Mouse (Mus musculus) adrenal gland (tissue): Measurements from ENCODE around the gene Cd9.
"Not testable (repeated sequence)": the region's sequence is repeated elsewhere in the genome, so short reads cannot be mapped to it uniquely, and the experiment has no call there.

Experiments used
- intact Hi-C: fragments of 180-260 bp; cut with DNase I; formaldehyde crosslinking; loops from one replicate; pipeline ENCODE4 v1.15.1; 2025

Cd9 gene

DNA sequence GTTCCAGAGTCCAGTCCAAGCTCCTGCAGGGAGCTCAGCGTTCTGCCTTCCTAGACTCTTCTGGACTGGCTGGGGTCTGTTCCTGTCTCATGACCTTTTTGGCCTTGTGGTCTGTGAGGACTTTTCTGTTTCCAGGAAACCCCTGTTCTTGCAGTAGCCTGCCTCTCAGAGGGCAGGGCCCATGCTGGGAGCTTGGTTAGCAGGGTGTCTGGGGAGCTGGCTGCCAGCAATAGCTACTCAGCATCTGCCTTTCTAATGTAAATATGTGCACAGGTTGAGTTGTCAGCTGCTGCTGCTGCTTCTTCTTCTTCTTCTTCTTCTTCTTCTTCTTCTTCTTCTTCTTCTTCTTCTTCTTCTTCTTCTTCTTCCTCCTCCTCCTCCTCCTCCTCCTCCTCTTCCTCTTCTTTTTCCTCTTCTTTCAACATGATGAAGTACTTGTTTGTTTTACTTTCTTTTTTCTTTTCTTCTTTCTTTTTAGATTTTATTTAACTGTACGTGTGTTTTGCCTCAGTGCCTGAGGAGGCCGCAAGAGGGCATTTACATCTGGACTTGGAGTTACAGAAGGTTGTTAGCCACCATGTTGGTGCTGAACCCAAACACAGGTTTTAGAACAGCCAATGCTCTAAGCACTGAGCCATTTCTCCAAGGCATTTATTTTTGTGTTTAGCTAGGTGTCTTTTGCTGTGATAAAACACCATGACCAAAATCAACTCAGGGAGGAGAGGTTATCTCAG is 10.2 kb upstream of the Cd9 start:
- intact Hi-C loops = no loop called here

DNA sequence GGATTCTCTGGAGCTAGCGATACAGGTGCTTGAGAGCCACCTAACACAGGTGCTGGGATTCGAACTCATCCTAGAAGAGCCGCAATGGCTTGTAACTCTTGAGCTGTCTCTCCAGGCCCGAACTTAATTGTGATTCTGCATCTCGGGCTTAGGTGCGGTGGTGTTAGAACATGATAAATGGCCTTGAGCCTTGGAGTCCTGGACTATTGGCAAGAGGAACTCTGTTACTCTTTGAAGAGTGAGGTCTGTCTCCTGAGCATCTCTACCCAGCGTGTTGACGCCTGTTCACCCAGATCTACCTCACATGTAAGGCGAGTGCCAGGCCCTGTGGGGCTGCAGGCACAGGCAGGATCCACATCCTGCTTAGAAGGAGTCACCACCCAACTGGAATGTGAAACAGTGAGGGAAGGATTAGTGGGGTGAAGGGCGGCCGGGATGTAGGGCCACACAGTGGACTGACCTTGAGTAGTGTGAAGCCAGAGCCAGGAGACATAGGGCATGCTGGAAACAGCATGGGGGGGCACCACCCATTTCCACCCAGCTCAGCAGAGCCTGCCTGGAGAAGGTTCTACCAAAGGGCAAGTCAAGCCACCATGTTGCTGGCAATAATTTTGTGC is 8.7 kb upstream of the Cd9 start:
- intact Hi-C loops = no loop called here

DNA sequence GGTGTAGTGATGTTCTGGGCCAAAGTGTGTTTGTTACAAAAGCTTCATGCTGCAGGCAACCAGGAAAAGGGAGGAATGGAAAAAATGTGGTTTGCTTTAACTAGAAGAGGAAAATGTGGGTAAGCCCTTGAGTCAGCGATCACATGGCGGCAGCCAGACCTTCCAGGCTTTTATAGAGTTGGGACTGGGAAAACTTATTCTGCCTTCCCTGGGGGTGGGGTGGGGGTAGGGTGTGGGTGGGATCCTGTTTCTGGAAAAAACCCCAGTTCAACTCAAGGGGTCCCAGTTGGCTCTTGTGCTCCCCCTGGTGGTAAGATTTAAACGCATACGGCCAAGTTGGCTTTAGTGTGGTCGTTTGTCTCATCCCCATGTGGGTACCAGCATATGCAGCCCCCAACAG is 3.5 kb upstream of the Cd9 start:
- intact Hi-C loops = loop anchor here (2.0 kb wide), 3 partner anchors 71 to 101 kb away; no protein-coding TSS in a partner anchor

DNA sequence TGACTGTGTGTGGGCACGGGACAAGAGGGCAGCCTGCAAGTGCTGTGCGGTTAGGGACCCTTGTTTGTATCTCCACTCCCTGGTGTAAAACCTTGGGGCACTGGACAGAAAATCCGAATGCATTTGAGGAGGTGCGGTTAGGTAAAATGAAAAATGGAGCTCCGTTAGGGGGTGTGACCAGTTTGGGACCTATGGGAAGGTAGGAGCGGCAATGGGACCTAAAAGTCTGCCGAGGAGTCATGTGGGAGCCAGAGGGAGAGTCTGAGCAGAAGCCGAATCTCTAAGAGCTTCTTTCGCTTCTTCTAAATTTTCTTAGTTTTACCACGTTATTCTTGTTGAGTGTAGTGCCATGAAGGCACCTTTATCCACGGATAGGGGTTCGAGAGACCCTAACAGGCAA is 1.8 kb upstream of the Cd9 start:
- intact Hi-C loops = no loop called here

DNA sequence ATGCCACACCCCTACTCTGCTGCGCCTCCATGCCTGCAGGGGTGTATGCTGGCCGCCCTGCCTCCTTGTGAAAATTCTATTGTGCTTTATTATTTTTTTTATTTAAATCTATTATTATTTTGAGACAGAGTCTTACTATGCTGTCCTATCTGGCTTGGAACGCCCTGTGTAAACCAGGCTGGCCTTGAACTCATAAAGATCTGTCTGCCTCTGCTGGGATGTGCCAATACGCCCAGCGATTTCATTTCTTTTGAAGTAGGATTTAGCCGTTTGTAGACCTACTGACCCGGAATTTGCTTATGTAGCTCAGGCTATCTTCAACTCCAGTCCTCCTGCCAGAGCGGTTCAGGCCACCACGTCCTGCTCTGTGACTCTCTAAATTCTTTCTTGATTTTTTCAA is 770 bp upstream of the Cd9 start:
- intact Hi-C loops = no loop called here

- intact Hi-C loops = no loop called here
Measured at GRCm38 (mm10) chr6:125493147-125493546, 1.4 kb downstream of the Cd9 start.

DNA sequence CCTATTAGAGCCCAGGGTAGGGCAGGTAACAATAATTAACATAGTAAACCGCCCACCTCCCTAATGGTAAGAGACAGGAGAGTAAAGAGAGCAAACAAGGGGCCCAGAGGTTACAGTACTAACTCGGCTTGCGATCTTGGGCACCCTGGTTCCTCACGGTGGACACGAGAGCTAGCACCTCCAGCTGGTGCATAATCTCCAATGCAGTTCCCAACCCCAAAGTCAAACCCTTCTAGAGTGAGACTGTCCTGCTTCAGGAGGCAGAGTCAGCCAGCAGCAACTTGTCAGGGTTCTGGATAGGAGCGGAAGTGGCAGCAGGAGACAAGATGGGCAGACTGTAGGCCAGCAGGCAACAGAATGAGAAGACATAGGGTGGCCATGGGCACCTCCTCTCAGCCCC is 1.9 kb downstream of the Cd9 start:
- intact Hi-C loops = no loop called here

DNA sequence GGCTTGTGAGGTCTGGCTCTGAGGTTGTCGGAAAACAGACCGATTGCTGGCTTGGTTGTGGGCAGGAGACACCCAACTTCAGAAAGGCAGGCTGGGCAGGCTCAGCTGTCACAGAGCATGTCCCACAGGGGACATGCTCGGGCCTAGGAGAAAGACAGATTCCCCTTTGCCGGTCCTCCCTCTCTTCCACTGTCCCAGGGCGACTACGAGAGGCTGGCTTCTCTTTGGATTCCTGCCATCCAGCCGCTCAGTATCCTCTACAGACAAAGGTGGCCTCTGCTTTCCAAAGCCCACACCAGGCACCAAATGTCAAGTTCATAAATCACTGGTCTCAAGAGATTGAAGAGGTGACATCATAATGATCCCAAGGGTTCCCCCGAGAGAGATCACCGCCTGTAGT is 2.6 kb downstream of the Cd9 start:
- intact Hi-C loops = no loop called here

GRCm38 (mm10) chr6:125491393-125491792 is 3.2 kb downstream of the Cd9 start:
- intact Hi-C loops = no loop called here

- intact Hi-C loops = no loop called here
Measured at GRCm38 (mm10) chr6:125489881-125490559, 4.6 kb downstream of the Cd9 start.

GRCm38 (mm10) chr6:125485589-125485988 is 9.0 kb downstream of the Cd9 start:
- intact Hi-C loops = no loop called here

DNA sequence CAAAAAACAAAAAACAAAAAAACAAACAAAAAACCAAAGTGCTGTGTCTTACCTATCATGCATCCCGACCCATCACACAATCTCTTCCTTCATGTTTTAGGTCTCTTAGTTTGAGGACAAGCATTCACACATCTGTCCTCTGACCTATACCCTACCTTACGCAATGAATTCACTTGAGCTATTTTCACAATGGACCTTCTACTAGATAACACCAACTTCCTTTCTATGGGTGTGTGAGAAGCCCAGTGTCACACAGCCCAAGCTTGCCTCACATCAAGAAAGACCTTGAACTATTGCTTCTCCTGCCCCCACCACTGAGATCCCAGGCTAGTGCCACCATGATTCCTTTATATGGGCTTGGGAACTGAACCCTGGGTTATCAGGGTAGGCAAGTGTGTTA is 9.9 kb downstream of the Cd9 start:
- intact Hi-C loops = no loop called here

- intact Hi-C loops = not testable (repeated sequence)
Measured at GRCm38 (mm10) chr6:125484313-125484660, 10.3 kb downstream of the Cd9 start.

DNA sequence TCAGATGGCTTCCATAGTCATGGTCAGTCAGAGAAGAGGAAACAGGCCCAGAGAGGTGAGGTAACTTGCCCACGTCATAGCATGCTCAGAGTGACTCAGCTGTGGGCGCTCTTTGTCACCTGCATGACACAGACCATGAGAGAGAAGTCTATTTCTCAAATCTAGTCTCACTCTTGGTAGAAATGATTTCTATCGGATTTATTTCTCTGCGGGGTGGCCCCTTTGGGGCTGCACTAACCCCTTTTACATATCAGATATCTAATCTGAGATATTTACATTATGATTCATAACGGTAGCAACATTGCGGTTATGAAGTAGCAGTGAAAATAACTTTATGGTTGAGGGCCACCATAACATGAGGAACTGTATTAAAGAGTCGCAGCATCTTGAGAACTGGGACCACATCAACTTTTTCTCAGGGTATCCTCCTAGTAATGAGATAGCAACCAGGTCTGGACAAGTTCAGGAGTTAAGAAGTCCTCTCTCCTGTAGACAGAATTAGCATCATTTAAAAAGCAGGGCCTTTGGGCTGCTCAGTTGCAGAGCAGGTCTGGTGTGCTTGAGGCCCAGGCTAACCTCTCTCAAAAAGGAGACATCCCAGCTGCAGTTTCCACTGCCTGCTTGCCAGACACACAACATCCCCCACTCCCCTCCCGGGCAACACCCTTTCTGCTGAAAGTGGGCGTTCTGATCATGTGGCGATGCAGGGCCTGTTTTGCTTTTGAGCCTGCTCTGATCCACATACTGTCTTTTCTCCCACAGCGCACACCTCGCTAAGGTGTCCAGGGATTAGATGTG is 10.9 kb downstream of the Cd9 start:
- intact Hi-C loops = no loop called here

DNA sequence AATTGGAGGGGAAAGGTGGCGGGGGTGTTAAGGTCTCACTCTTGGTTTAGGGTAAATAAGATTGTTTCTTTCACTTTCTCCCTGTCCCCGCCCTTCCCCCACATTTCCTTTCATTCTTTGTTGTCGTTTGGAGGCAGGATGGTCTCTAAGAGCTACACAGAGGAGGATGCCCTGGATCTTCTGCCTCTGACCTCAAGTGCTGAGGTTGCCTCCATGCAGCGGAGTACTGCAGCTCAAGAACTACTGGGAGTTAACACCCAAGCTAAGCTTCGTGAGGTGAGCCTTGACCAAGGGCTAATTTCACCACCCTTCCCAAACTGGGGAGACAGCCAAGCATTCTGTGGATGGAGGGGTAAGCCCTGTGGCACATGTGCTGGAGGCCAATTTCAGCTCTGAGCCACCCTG is 12.2 kb downstream of the Cd9 start:
- intact Hi-C loops = no loop called here

- intact Hi-C loops = no loop called here
Measured at GRCm38 (mm10) chr6:125481667-125482390, 12.8 kb downstream of the Cd9 start.

GRCm38 (mm10) chr6:125480396-125481361 is 13.9 kb downstream of the Cd9 start:
- intact Hi-C loops = no loop called here

DNA sequence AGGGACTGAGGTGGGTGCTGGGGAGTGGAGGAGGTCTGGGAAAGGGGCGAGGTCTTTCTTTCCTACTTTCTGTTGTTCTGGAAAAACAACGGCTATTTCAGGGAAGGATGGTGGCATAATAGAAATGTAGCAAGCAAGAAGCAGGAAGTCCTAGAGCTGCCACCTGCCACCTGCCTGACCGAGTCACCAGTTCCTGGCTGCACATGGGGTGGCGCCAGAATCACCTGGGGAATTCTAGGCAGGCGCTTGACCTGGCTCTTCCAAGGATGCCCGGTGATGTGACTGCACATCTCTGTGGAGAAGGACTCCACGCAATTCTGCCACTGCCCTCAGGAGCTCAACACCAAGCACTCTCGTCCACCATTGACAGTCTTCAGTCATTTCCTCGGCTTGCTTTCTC is 15.2 kb downstream of the Cd9 start:
- intact Hi-C loops = no loop called here

DNA sequence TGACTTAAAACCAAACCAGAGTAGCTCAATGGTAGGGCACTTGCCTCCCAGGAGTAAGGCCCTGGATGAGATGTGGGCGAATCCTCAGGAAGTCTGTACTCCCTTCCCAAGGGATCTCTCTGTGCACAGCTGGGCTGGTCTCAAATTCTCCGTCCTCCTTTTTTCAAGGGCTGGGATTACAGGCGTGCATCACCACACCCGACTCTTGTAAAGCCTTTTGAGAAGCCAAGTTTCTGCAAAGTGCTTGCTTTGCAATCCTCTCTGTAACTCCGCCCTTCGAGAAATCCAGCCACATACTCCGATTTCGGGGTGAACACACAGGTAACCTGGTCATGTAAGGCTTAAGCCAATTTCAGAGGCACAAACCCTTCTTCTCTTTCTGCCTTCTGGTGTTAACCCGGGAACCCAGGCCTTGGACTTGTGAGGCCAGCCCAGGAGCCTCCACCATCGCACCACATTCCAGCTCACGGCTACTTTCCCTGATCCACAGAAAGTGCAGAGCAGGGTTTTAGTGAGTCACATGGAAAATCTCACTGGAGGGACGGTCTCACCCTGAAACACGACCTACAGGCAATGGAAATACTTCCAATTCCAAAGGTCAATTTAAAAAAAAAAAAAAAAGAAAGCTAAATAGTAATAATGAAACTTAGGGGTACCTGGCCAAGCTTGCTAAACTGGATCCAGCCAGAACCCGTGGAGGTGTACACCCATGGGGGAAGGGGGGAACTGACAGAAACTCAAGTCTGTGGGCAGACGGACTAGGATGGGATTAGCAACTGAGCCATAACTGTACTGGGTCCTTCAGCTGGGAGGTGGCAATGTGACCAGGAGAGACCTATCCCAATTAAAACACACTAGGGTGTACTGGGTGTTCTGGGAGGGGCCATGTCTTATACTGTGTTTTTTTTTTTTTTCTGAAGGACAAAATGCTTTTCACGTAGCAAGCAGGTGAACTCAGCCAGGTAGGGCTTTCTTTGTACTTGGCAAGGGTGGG is 16.2 kb downstream of the Cd9 start:
- intact Hi-C loops = no loop called here
